Mouse (Mus musculus) right cerebral cortex, adult 18-20 months (tissue): ENCODE measurements at regions not wholly inside any gene's neighbourhood (a gene's known extent, or its start where the extent isn't known, plus 50 kb on each side); places are given as distances from the start of the nearest gene placed in this dataset.
A peak's percentile ranks its signal among the peaks of the same experiment; 100 is the strongest.

Experiments
- DNase-seq: peaks from one replicate; pipeline ENCODE4 v3.0.0; 2022; ENCODE audit warnings: mixed read lengths

DNA sequence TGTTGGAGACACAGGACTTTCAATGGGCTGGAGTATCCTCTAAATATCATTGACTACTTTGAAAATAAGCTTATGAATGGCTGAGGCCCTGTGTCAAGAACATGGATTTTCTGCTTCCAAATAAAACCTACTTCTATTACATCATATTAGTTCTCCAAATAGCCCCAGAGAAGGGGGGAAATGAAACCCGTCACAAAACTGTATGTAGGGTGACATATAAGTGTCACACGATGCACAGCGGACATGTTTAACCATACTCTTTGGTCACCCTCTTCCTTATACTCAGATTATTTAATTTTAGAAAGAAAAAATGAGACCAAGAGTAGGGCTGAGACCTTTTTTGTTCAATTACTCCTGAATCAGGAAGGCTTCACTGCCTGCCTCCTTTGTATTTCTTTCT lies 189.2 kb upstream of the Creb1 start:
- DNase-seq = no peak

- DNase-seq = no peak
Observed at GRCm38 (mm10) chr1:64341596-64341995, 190.8 kb upstream of the Creb1 start.

GRCm38 (mm10) chr1:64338575-64338961 lies 193.9 kb upstream of the Creb1 start:
- DNase-seq = no peak

- DNase-seq = no peak
Observed at GRCm38 (mm10) chr1:64337619-64338574, 194.5 kb upstream of the Creb1 start.

DNA sequence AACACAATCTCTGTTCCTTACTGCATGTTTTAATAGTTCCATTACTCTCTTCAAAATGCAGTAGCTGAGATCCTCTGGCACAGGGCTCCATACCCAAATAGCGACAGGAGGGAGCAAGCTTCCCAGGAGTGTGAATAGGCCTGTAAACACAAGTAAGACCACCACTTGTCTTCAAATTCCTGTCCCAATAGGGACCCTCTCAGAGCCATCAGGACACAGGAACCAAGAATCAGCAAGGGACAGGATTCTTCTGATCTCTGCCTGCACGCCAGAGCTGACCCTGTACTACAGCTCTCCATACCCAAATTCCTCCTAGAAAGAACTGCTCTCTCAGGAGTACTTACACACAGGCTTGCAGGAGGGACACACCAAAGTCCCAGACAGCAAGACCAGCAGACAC lies 200.9 kb upstream of the Creb1 start:
- no peak for DNase-seq

DNA sequence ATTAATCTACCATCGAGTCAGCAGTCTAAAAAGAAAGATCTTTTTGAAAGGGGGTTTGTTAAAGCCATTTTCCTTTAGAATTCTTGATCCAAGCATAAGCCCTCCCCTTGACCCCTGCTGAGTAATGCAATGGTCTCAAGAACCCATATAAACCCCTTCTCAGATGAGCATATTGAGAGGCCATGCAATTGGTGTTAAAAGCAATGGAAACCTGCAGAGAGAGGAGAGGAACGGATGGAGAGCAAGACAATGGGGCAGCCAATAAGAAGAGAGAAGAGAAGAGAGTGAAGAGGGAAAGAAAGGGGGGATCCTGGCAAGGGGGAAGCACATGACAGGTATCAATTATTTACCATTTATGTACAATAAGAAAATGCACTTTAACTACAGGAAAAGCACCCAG lies 201.7 kb upstream of the Creb1 start:
- no peak for DNase-seq

DNA sequence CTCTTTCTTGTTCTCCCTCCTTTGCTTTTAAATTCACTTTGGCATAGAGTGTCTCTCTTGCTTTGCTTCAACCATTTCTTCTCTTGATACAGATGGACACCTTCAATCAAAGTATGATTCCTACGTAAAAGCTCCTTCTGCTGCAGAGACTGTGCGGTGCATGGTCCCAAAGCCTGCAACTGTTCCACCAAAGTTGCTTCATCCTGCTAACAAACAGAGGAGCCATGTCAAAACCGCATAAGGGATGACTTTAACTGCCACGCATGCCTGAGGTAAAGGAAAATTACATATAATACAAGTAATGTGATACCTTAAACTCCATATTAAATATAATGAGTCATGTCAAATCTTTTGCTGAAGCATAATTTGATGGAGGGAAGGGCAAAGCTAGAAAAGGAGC lies 200.1 kb upstream of the Klf7 start:
- no peak for DNase-seq

DNA sequence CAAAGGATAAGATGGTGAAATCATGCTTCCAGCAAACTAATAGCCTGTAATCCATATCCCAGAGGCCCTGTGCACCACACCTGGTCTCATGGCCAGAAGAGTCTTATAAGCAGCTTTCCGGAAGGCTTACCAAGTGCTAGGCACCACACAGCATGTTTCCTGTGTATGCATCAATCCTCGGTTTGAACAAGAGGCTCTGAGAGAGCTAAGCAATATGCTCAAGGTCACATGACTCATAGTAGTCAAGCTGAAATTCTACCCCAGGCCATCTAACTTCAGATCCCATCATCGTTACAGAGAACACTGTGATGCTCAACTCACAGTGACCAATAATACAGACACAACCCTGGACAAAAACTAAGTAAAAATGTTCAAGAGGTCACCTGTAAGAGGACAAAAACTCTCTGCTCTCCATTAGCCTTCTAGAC lies 197.1 kb upstream of the Klf7 start:
- no peak for DNase-seq

- no peak for DNase-seq
Observed at GRCm38 (mm10) chr1:64318440-64319154, 196.5 kb upstream of the Klf7 start.

DNA sequence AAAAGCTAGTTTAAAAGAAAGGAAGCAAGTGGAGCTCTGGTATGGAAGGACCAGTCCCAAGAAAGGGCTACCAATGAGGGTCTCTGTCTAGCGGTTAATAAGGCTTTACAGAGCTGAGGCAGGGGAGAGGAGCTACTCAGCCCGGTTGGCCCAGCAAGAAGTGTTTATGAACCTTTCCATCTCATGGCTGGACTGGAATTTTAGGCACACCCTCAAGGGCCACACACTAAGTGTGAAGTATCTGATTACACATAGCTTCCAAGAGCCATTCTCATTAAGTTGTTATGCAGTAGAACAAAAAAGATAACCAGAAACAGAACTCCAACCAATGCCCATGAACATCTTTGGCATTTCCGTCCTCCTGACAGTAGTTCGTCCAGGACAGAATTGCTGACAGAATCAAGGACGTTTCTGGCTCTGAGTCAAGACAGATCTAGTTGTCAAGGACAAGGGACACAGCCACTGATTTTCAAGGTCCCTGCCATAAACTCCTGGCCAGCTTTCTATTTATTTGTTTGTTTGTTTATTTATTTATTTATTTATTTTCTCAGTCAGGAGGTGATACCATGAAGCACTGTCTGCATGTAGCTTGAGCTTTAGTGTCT lies 195.1 kb upstream of the Klf7 start:
- DNase-seq = no peak

DNA sequence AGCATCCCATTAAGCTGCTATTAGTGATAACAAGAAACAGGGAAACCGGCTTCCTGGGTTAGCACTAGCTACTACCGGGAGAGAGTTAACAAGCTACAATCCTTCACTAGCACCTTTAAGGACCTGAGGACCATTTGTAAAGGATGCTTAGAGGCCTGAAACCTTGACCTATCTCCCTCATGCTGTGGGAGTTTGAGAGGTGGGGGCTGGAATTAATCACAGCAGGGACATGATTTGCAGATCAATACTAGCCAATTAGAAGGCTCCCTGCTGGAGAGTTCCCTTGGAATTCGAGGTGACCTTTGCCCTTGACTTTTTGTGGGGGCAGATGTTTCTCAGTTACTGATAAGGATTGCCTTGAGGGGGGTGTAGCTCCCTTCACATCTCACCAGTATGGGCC lies 189.3 kb upstream of the Klf7 start:
- DNase-seq = no peak

DNA sequence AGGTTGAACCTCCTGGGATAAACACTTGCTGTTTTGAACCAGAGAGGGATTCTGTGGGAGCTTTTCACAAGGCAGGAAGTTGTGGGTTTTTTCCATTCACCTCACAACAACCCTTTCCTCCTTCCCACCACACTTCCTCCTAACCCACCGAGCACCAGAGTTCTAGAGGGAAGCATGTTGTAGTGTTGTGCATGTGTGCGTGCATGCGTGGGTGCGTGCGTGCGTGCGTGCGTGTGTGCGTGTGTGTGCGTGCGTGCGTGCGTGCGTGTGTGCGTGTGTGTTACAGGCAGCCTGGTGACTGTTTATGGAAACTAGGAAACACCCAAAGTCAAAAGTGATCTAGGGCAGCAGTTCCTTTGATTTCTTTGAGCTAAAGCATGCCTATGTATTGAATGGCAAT lies 186.5 kb upstream of the Klf7 start:
- no peak for DNase-seq

DNA sequence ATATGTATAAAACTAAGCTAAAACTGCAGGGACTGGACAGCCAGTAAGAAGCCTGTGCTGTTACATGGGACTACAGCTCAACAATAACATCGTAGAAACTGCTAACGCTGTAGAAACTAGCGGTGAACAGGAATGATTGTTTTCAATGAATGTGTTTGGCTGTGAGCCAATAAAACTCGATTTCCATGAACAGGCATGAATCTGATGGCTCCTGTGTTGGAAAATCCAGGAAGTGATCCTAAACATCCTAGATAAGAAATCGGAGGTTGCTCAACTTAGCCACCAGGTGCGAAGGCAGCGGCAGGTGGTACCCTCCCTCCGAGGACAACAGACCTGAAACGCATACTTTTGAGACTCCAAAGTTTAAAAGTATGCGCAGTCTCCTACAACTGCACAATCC lies 186.0 kb upstream of the Klf7 start:
- DNase-seq = no peak

DNA sequence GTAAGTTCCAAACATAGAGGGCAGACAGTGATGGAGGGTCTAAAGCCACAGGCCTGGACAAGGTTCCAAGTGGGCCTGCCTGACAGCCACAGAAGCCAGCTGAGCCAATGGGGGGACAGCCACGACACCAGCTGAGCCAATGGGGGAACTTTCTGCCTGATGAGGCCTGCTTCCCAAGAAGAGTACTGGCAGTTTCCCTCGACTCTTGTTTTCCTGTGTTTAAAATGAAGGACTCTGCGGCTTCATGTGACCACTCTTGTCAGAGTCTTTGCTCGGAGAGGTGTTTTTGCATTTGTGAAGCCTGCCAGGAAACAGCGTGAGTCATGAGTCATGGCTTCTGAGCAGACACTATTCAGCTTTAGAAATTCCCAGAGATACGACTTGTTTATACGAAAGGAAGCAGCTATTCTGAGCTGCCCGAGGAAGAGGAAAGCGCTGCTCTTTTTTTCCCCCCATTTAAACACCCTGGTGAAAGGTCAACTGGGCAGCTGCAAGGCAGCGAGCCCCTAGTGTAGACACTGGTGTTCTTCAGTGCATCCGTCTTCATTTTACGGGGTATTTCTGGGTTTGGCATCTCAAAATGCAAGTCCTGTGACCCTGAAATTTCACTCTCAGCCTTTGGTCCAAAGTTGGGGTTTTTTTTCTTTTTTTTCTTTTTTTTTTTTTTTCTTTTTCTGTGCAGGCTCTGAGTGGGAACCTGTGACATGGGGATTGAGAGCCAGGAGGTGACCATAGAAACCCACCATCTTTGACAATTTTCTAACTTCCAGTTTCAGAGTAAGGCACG lies 183.5 kb upstream of the Klf7 start:
- DNase-seq = peak; percentile 75

- peak; percentile 63 for DNase-seq
Observed at GRCm38 (mm10) chr1:64302833-64303358, 180.8 kb upstream of the Klf7 start.

GRCm38 (mm10) chr1:64301530-64302061 lies 179.5 kb upstream of the Klf7 start:
- no peak for DNase-seq

- no peak for DNase-seq
Observed at GRCm38 (mm10) chr1:64300951-64301529, 179.0 kb upstream of the Klf7 start.

DNA sequence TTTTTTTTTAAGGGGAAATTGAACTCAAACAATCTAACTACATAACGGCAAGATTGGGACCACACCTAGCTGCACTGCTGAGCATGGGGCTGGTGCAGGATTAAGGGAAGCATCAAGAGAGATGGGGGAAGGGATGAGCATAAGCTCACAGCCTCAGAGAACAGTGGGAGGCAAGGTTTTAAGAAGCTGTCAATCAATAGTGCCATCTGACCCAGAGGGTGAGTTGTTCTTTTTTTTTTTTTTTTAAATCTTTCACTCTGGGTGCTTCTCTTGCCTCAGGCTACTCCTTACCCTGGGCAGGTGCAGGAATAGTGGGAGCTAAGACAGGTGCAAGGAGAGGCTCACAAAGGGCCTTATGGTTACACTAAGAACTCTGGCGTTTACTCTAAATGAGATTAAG lies 176.9 kb upstream of the Klf7 start:
- no peak for DNase-seq

DNA sequence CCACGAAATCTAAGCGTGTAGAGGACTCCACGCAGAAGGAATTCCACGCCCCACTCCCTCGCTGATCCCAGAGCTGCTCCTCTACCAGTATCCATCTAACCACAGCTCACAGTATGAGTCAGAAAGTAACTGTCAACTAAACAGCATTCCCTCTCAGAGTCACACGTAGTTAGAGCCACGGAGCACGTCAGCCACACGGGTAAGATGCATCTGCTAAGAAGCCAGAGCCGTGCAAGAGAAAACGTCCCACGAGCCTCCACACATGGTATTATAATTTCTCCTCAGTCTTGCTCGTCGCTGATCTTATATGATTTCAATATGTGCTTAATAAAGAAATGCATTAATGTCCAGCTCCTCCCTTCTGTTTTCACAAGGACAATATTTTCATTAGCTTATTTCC lies 176.1 kb upstream of the Klf7 start:
- DNase-seq = no peak

DNA sequence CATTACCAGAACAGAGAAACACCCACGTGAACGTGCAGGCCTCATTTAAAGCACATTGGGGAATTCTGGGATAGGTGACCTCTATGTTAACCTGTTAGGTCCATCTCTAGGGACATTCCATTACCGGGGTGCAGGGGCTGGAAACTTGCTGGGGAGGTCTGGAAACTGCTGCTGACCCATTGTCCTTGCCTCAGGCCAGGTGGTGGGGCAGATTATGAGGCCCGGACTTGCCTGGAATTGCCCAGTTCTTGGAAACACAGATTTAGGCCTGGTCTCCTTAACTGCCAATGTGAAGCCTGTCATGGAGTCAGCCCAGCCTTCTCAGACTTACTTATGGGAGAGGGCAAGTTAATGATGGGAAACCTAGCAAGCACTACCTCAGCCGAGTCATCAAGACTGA lies 175.3 kb upstream of the Klf7 start:
- no peak for DNase-seq

GRCm38 (mm10) chr1:64295512-64295945 lies 173.4 kb upstream of the Klf7 start:
- DNase-seq = no peak

GRCm38 (mm10) chr1:64295051-64295450 lies 173.0 kb upstream of the Klf7 start:
- no peak for DNase-seq
